Mouse (Mus musculus) natural killer cell, adult 2 months (primary cell): ENCODE measurements around the gene Gm3854.
A peak's percentile ranks its signal among the peaks of the same experiment; 100 is the strongest.

Source experiments
- DNase-seq, 2 experiments: peaks; one replicate each; pipeline ENCODE4 v3.0.0; 2022; ENCODE audit warnings: low spot score in 2 of 2

The Gm3854 gene

GRCm38 (mm10) chr7:6386995-6387394 lies 43.4 kb downstream of the Gm3854 start:
- DNase-seq, result no peak

- DNase-seq, result no peak
Measured at GRCm38 (mm10) chr7:6388971-6389370, 45.4 kb downstream of the Gm3854 start.

- no peak for DNase-seq
Measured at GRCm38 (mm10) chr7:6389449-6389848, 45.9 kb downstream of the Gm3854 start.

GRCm38 (mm10) chr7:6397996-6398975 lies 54.7 kb downstream of the Gm3854 start, which contains the start of gene Smim17:
Smim17 (plus strand) TSS chr7:6398715.
- DNase-seq, result peak; percentile 29
